Mouse (Mus musculus) heart, embryonic 13.5 days (tissue): ENCODE measurements around the gene Trp73. TPM values are rescaled to one million over a fixed set of nuclear protein-coding genes. Genes with fewer than 3 reads are reported as not detected.
A peak's percentile ranks its signal among the peaks of the same experiment; 100 is the strongest.

Experiments
- ATAC-seq: fragments of 200-750 bp; cut with Nextera tagmentation; 2 replicates; pipeline ENCODE4 v1.8.0; 2017; ENCODE audit warnings: moderate TSS enrichment; ENCODE audit not compliant: insufficient number of reproducible peaks, low FRiP score, low TSS enrichment; ENCODE audit errors: extremely low read depth
- H3K27ac ChIP-seq: fragments of 300-500 bp; sonication (generic); replicated peaks from 2 replicates; pipeline ENCODE4 v1.5.1; 2015; ENCODE audit warnings: moderate library complexity, mild to moderate bottlenecking, inconsistent platforms
- H3K27me3 ChIP-seq: fragments of 300-500 bp; sonication (generic); replicated peaks from 2 replicates; pipeline ENCODE4 v1.6.1; 2015; ENCODE audit warnings: mild to moderate bottlenecking, inconsistent platforms
- H3K36me3 ChIP-seq: fragments of 300-500 bp; sonication (generic); 2 replicates; pipeline ENCODE4 v1.6.1; 2015; ENCODE audit warnings: mild to moderate bottlenecking, inconsistent platforms
- H3K4me1 ChIP-seq: fragments of 300-500 bp; sonication (generic); 2 replicates; pipeline ENCODE4 v1.6.1; 2015; ENCODE audit warnings: inconsistent platforms
- H3K4me2 ChIP-seq: fragments of 300-500 bp; sonication (generic); 2 replicates; pipeline ENCODE4 v1.6.1; 2015; ENCODE audit warnings: inconsistent platforms, mild to moderate bottlenecking, moderate library complexity
- H3K4me3 ChIP-seq: fragments of 300-500 bp; sonication (generic); 2 replicates; pipeline ENCODE4 v1.5.1; 2015; ENCODE audit warnings: moderate library complexity, mild to moderate bottlenecking, inconsistent platforms
- H3K9ac ChIP-seq: fragments of 300-500 bp; sonication (generic); 2 replicates; pipeline ENCODE4 v1.6.1; 2015; ENCODE audit warnings: inconsistent platforms, mild to moderate bottlenecking, moderate library complexity
- H3K9me3 ChIP-seq: fragments of 300-500 bp; sonication (generic); 2 replicates; pipeline ENCODE4 v1.6.1; 2016; ENCODE audit warnings: inconsistent platforms
- WGBS: fragments of 180-500 bp; shearing (Covaris S2); methylation state at CpG from one replicate; pipeline ENCODE4 v1.1.7; 2015; ENCODE audit warnings: mixed read lengths; 5-methylcytosine and 5-hydroxymethylcytosine counted together
- polyA plus RNA-seq: library from polyadenylated mRNA; unstranded; fragments of >200 nt; fragmentation: Nextera tagmentation; extraction: Ambion mirVana; gene quantifications from 2 replicates; pipeline ENCODE4 v1.2.1, GENCODE M21; 2015

The Trp73 gene
- polyA plus RNA-seq, 1 experiment from 2014 or later = 0.07 TPM

DNA sequence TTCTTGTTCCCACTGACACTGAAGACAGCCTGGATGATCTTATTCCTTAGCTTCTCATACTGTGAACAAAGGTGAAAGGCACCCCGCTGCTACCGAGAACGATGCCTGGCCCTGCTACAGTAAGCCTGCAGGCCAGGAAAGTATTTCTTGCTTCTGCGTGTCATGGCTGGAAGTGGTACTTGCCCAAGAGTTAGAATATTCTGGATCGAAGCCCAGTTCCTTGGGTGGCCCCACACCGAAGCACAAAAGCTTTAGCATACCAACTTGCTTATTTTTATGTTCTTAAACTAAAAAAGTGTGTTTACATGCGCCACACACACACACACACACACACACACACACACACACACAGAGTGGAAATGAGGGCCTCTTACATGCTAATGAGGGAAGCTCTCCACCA lies 111.9 kb downstream of the Trp73 start:
- Histone ChIP-seq H3K27me3 (peaks cover 13% of the 10 kb centered on the region; the same call in 1 of the 2 replicates), H3K4me3 (no peak overlapping the region), H3K4me2 (no peak overlapping the region), H3K36me3 (no peaks in the 10 kb centered on the region), H3K9ac (no peak overlapping the region), H3K9me3 (no peaks in the 10 kb centered on the region), H3K4me1 (peaks cover 36% of the 10 kb centered on the region), H3K27ac (no peak overlapping the region)
- ATAC-seq = no peak
- 75% methylated on average over 7 of the region's 7 CpGs for WGBS

GRCm38 (mm10) chr4:154026441-154026761 lies 113.6 kb downstream of the Trp73 start:
- ATAC-seq = no peak
- Histone ChIP-seq H3K4me1 (peaks cover 50% of the 10 kb centered on the region), H3K27me3 (peaks cover 13% of the 10 kb centered on the region; the same call in 1 of the 2 replicates), H3K9me3 (no peaks in the 10 kb centered on the region), H3K36me3 (peaks cover 13% of the 10 kb centered on the region), H3K9ac (peak overlapping the region; percentile 78), H3K27ac (peak overlapping the region; percentile 81; the same call in 1 of the 2 replicates), H3K4me3 (peak overlapping the region; percentile 63), H3K4me2 (peak overlapping the region; percentile 86)
- 29% methylated on average over 2 of the region's 2 CpGs for WGBS

GRCm38 (mm10) chr4:154025641-154026440 lies 114.2 kb downstream of the Trp73 start, which contains the start of gene Smim1:
Gene Smim1, minus strand, starts transcription at chr4:154026230.
- Histone ChIP-seq H3K4me1 (peaks cover 50% of the 10 kb centered on the region), H3K9me3 (no peaks in the 10 kb centered on the region), H3K27ac (peak within 1 kb of the TSS; percentile 81), H3K9ac (peak within 1 kb of the TSS; percentile 78), H3K36me3 (peaks cover 18% of the 10 kb centered on the region), H3K4me2 (peak within 1 kb of the TSS; percentile 86), H3K4me3 (peak within 1 kb of the TSS; percentile 63), H3K27me3 (peaks cover 13% of the 10 kb centered on the region; the same call in 1 of the 2 replicates)
- peak; percentile 67 for ATAC-seq
- WGBS = 2% methylated on average over 33 of the region's 33 CpGs

- 12% methylated on average over 17 of the region's 17 CpGs for WGBS
- Histone ChIP-seq H3K4me3 (peak overlapping the region; percentile 63), H3K4me2 (peak overlapping the region; percentile 86), H3K9me3 (no peaks in the 10 kb centered on the region), H3K9ac (peak overlapping the region; percentile 78), H3K4me1 (peaks cover 50% of the 10 kb centered on the region), H3K36me3 (peaks cover 28% of the 10 kb centered on the region), H3K27ac (peak overlapping the region; percentile 81), H3K27me3 (peaks cover 13% of the 10 kb centered on the region; the same call in 1 of the 2 replicates)
- ATAC-seq = no peak
Measured at GRCm38 (mm10) chr4:154024729-154025521, 115.1 kb downstream of the Trp73 start.

GRCm38 (mm10) chr4:154023754-154024601 lies 116.0 kb downstream of the Trp73 start:
- Histone ChIP-seq H3K4me1 (peaks cover 50% of the 10 kb centered on the region), H3K4me2 (peak overlapping the region; percentile 86), H3K27ac (peak overlapping the region; percentile 81), H3K36me3 (peaks cover 37% of the 10 kb centered on the region), H3K9ac (peak overlapping the region; percentile 78), H3K27me3 (peaks cover 13% of the 10 kb centered on the region; the same call in 1 of the 2 replicates), H3K4me3 (peak overlapping the region; percentile 63), H3K9me3 (no peaks in the 10 kb centered on the region)
- 4% methylated on average over 8 of the region's 8 CpGs for WGBS
- ATAC-seq = peak; percentile 55

- peak overlapping the region; percentile 86; the same call in 1 of the 2 replicates for H3K4me2 ChIP-seq
- H3K4me1 ChIP-seq = peaks cover 50% of the 10 kb centered on the region
- H3K9me3 ChIP-seq = no peaks in the 10 kb centered on the region
- 42% methylated on average over 4 of the region's 4 CpGs for WGBS
- ATAC-seq = no peak
- H3K27ac ChIP-seq = peak overlapping the region; percentile 81
- H3K27me3 ChIP-seq = peaks cover 13% of the 10 kb centered on the region; the same call in 1 of the 2 replicates
- peaks cover 48% of the 10 kb centered on the region for H3K36me3 ChIP-seq
- H3K4me3 ChIP-seq = no peak overlapping the region
- peak overlapping the region; percentile 16; the same call in 1 of the 2 replicates for H3K9ac ChIP-seq
Measured at GRCm38 (mm10) chr4:154022844-154023243, 117.2 kb downstream of the Trp73 start.

- no peak overlapping the region for H3K4me2 ChIP-seq
- H3K27ac ChIP-seq = peak overlapping the region; percentile 81
- H3K9me3 ChIP-seq = no peaks in the 10 kb centered on the region
- ATAC-seq = no peak
- H3K27me3 ChIP-seq = peaks cover 11% of the 10 kb centered on the region; the same call in 1 of the 2 replicates
- H3K4me3 ChIP-seq = no peak overlapping the region
- peaks cover 50% of the 10 kb centered on the region for H3K4me1 ChIP-seq
- WGBS = 66% methylated on average over 4 of the region's 4 CpGs
- H3K9ac ChIP-seq = peak overlapping the region; percentile 16; the same call in 1 of the 2 replicates
- peaks cover 53% of the 10 kb centered on the region for H3K36me3 ChIP-seq
Measured at GRCm38 (mm10) chr4:154022407-154022806, 117.6 kb downstream of the Trp73 start.

DNA sequence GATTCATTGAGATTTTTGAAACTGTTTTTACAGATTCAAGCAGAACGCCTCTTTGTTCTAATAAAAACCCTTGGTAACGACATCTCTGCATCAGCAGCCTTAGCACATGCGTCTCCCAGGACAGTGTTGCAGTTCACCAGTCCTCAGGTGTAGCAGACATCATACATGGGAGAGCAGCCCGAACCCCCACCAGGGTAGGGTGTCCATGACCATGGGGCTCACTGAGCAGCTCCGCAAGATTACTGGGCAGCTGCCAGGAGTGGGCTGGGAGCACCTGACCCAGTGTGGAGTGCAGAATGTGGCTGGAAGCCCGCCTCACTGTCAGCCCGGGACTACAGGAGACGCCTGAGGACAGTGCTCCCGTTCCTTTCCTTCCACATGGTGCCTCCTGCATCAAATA lies 118.6 kb downstream of the Trp73 start:
- H3K4me1 ChIP-seq = peaks cover 47% of the 10 kb centered on the region
- no peak overlapping the region for H3K4me2 ChIP-seq
- H3K9me3 ChIP-seq = no peaks in the 10 kb centered on the region
- no peak for ATAC-seq
- H3K27me3 ChIP-seq = peaks cover 2% of the 10 kb centered on the region; the same call in 1 of the 2 replicates
- no peak overlapping the region for H3K4me3 ChIP-seq
- peaks cover 63% of the 10 kb centered on the region for H3K36me3 ChIP-seq
- H3K27ac ChIP-seq = no peak overlapping the region
- WGBS = 77% methylated on average over 9 of the region's 9 CpGs
- H3K9ac ChIP-seq = no peak overlapping the region

- no peaks in the 10 kb centered on the region for H3K9me3 ChIP-seq
- peaks cover 28% of the 10 kb centered on the region for H3K4me1 ChIP-seq
- H3K9ac ChIP-seq = no peak overlapping the region
- WGBS = 57% methylated on average over 7 of the region's 7 CpGs
- ATAC-seq = no peak
- H3K4me3 ChIP-seq = no peak overlapping the region
- H3K27ac ChIP-seq = no peak overlapping the region
- no peak overlapping the region for H3K4me2 ChIP-seq
- no peaks in the 10 kb centered on the region for H3K27me3 ChIP-seq
- peaks cover 81% of the 10 kb centered on the region for H3K36me3 ChIP-seq
Measured at GRCm38 (mm10) chr4:154019571-154019970, 120.4 kb downstream of the Trp73 start.

DNA sequence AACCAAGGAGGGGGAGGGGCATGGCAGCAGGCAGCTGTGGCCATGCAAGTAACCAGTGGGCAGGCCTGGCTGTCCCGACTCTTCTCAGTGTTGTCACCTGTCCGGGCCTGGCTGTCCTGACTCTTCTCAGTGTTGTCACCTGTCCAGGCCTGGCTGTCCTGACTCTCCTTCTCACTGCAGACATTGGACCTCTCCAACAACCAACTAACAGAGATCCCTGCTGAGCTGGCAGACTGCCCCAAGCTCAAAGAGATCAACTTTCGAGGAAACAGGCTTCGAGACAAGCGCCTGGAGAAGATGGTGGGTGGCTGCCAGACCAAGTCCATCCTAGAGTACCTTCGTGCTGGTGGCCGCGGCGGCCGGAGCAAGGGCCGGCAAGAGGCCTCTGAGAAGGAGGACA lies 124.5 kb downstream of the Trp73 start:
- Histone ChIP-seq H3K27me3 (no peaks in the 10 kb centered on the region), H3K9me3 (no peaks in the 10 kb centered on the region), H3K27ac (no peak overlapping the region), H3K4me1 (peaks cover 25% of the 10 kb centered on the region), H3K4me3 (no peak overlapping the region), H3K9ac (no peak overlapping the region), H3K36me3 (peaks cover 67% of the 10 kb centered on the region), H3K4me2 (no peak overlapping the region)
- 87% methylated on average over 11 of the region's 11 CpGs for WGBS
- no peak for ATAC-seq
